Mouse (Mus musculus): Measurements from ENCODE around the gene Gm20547. TPM values are rescaled to one million over a fixed set of nuclear protein-coding genes. Genes with fewer than 3 reads are reported as not detected.

The Gm20547 gene
- total RNA-seq, 1 experiment, result 0.31 TPM

GRCm38 (mm10) chr17:34893072-34893824 lies 11.4 kb upstream of the Gm20547 start:
- no peak for TF ChIP-seq ZNF384 (IDR thresholded peaks at IDR 0.05; ENCODE audit: low read depth, low read length)
- no peak for TF ChIP-seq CHD2 (IDR thresholded peaks at IDR 0.05; ENCODE audit: low read depth, low read length)
- no peak for TF ChIP-seq ZC3H11A (IDR thresholded peaks at IDR 0.05; ENCODE audit: borderline replicate concordance, low read depth, low read length)
- TF ChIP-seq MAFK (IDR thresholded peaks at IDR 0.05; ENCODE audit: insufficient read depth, low read depth, low read length), result no peak
- no peak for TF ChIP-seq HCFC1 (IDR thresholded peaks at IDR 0.05; ENCODE audit: borderline replicate concordance, insufficient read depth, low read length)
- Histone ChIP-seq H3K9ac (ENCODE audit: insufficient read depth, low read depth, low read length, poor library complexity, severe bottlenecking) (peak overlapping the region; percentile 56; the same call in 1 of the 2 replicates), H3K9me3 (ENCODE audit: control insufficient read depth, insufficient read depth, low read depth, low read length) (no peaks in the 10 kb centered on the region), H3K36me3 (ENCODE audit: control insufficient read depth, insufficient read depth, low read length, poor library complexity, severe bottlenecking) (peaks cover 4% of the 10 kb centered on the region; the same call in 1 of the 2 replicates), H3K27ac (ENCODE audit: insufficient read depth, low read depth, low read length, poor library complexity, severe bottlenecking) (peak overlapping the region; percentile 5; the same call in 1 of the 2 replicates), H3K4me1 (ENCODE audit: control insufficient read depth in 2 of 2, insufficient read depth in 2 of 2, low read length in 2 of 2, poor library complexity in 1 of 2) (peaks cover 8 to 17% of the 10 kb centered on the region in 2 experiments), H3K4me3 (ENCODE audit: insufficient read depth in 1 of 2, low read depth in 1 of 2, low read length in 2 of 2, poor library complexity in 1 of 2, severe bottlenecking in 1 of 2) (peak overlapping the region in 1 of 2 experiments; percentile 61; a peak in 1 of 4 replicates)
- no peak for DNase-seq (ENCODE audit: low read depth, low spot score)
- in situ Hi-C loops (cut with MboI; ENCODE audit: low sequenced_read_pairs in 2 of 2, unreplicated experiment in 2 of 2), result no loop called here

GRCm38 (mm10) chr17:34891377-34891776 lies 9.5 kb upstream of the Gm20547 start:
- no peak overlapping the region for H3K9ac ChIP-seq (ENCODE audit: insufficient read depth, low read depth, low read length, poor library complexity, severe bottlenecking)
- in situ Hi-C loops (cut with MboI; ENCODE audit: low sequenced_read_pairs in 2 of 2, unreplicated experiment in 2 of 2), result no loop called here
- no peaks in the 10 kb centered on the region for H3K9me3 ChIP-seq (ENCODE audit: control insufficient read depth, insufficient read depth, low read depth, low read length)
- peaks cover 1 to 15% of the 10 kb centered on the region in 2 experiments; a peak in 3 of 4 replicates for H3K4me1 ChIP-seq (ENCODE audit: control insufficient read depth in 2 of 2, insufficient read depth in 2 of 2, low read length in 2 of 2, poor library complexity in 1 of 2)
- DNase-seq (ENCODE audit: low read depth, low spot score), result no peak
- no peak overlapping the region for H3K4me3 ChIP-seq (ENCODE audit: insufficient read depth in 1 of 2, low read depth in 1 of 2, low read length in 2 of 2, poor library complexity in 1 of 2, severe bottlenecking in 1 of 2)
- no peak overlapping the region for H3K27ac ChIP-seq (ENCODE audit: insufficient read depth, low read depth, low read length, poor library complexity, severe bottlenecking)
- peaks cover 3% of the 10 kb centered on the region; the same call in 1 of the 2 replicates for H3K36me3 ChIP-seq (ENCODE audit: control insufficient read depth, insufficient read depth, low read length, poor library complexity, severe bottlenecking)
- TF ChIP-seq CHD2 (IDR thresholded peaks at IDR 0.05; ENCODE audit: low read depth, low read length) (no peak), HCFC1 (IDR thresholded peaks at IDR 0.05; ENCODE audit: borderline replicate concordance, insufficient read depth, low read length) (no peak)

GRCm38 (mm10) chr17:34890074-34890743 lies 8.4 kb upstream of the Gm20547 start:
- peak overlapping the region; percentile 31 to 41; a peak in 2 of 4 replicates for H3K4me3 ChIP-seq (ENCODE audit: insufficient read depth in 1 of 2, low read depth in 1 of 2, low read length in 2 of 2, poor library complexity in 1 of 2, severe bottlenecking in 1 of 2)

GRCm38 (mm10) chr17:34887942-34888341 lies 6.1 kb upstream of the Gm20547 start:
- H3K9me3 ChIP-seq (ENCODE audit: control insufficient read depth, insufficient read depth, low read depth, low read length), result no peaks in the 10 kb centered on the region
- H3K36me3 ChIP-seq (ENCODE audit: control insufficient read depth, insufficient read depth, low read length, poor library complexity, severe bottlenecking), result no peaks in the 10 kb centered on the region
- H3K27ac ChIP-seq (ENCODE audit: insufficient read depth, low read depth, low read length, poor library complexity, severe bottlenecking), result no peak overlapping the region
- H3K9ac ChIP-seq (ENCODE audit: insufficient read depth, low read depth, low read length, poor library complexity, severe bottlenecking), result no peak overlapping the region
- TF ChIP-seq CHD2 (IDR thresholded peaks at IDR 0.05; ENCODE audit: low read depth, low read length) (no peak), HCFC1 (IDR thresholded peaks at IDR 0.05; ENCODE audit: borderline replicate concordance, insufficient read depth, low read length) (no peak), ZC3H11A (IDR thresholded peaks at IDR 0.05; ENCODE audit: borderline replicate concordance, low read depth, low read length) (no peak)
- in situ Hi-C loops (cut with MboI; ENCODE audit: low sequenced_read_pairs in 2 of 2, unreplicated experiment in 2 of 2), result no loop called here
- no peak for DNase-seq (ENCODE audit: low read depth, low spot score)
- no peak overlapping the region for H3K4me3 ChIP-seq (ENCODE audit: insufficient read depth in 1 of 2, low read depth in 1 of 2, low read length in 2 of 2, poor library complexity in 1 of 2, severe bottlenecking in 1 of 2)
- H3K4me1 ChIP-seq (ENCODE audit: control insufficient read depth in 2 of 2, insufficient read depth in 2 of 2, low read length in 2 of 2, poor library complexity in 1 of 2), result peaks cover 1 to 7% of the 10 kb centered on the region in 2 experiments; a peak in 1 of 4 replicates

More at GRCm38 (mm10) chr17:34890074-34890743, 8.4 kb upstream of the Gm20547 start:
- peaks cover 1 to 9% of the 10 kb centered on the region in 2 experiments; a peak in 3 of 4 replicates for H3K4me1 ChIP-seq (ENCODE audit: control insufficient read depth in 2 of 2, insufficient read depth in 2 of 2, low read length in 2 of 2, poor library complexity in 1 of 2)
- no peaks in the 10 kb centered on the region for H3K9me3 ChIP-seq (ENCODE audit: control insufficient read depth, insufficient read depth, low read depth, low read length)
- H3K27ac ChIP-seq (ENCODE audit: insufficient read depth, low read depth, low read length, poor library complexity, severe bottlenecking), result peak overlapping the region; percentile 23
- TF ChIP-seq HCFC1 (IDR thresholded peaks at IDR 0.05; ENCODE audit: borderline replicate concordance, insufficient read depth, low read length) (0 out of 2 replicates have a peak, but pooled peaks have one; percentile 39), CHD2 (IDR thresholded peaks at IDR 0.05; ENCODE audit: low read depth, low read length) (no peak)
- H3K36me3 ChIP-seq (ENCODE audit: control insufficient read depth, insufficient read depth, low read length, poor library complexity, severe bottlenecking), result no peaks in the 10 kb centered on the region
- peak overlapping the region; percentile 44 for H3K9ac ChIP-seq (ENCODE audit: insufficient read depth, low read depth, low read length, poor library complexity, severe bottlenecking)
- DNase-seq (ENCODE audit: low read depth, low spot score), result no peak
- in situ Hi-C loops (cut with MboI; ENCODE audit: low sequenced_read_pairs in 2 of 2, unreplicated experiment in 2 of 2), result no loop called here
